8 mouse cellular contexts compared by ENCODE assay signal in genomic region chr16:45159389-45159716, GRCm38 (mm10). TPM values are rescaled to one million over a fixed set of nuclear protein-coding genes. Genes with fewer than 3 reads are reported as not detected.
A peak's percentile ranks its signal among the peaks of the same experiment; 100 is the strongest.
DNase-seq lines count a peak whose midpoint lies in the region; ATAC-seq and TF ChIP-seq lines count a peak whose summit lies in the region.

No protein-coding gene starts in this region.

- H3K36me3 ChIP-seq in heart, embryonic 11.5 days (ENCODE audit: control insufficient read depth, insufficient read depth, low read length), result no peaks in the 10 kb centered on the region
- no peaks in the 10 kb centered on the region for H3K36me3 ChIP-seq in E14TG2a.4 (ENCODE audit: insufficient read depth, low read length)
- peaks cover 16% of the 10 kb centered on the region for H3K36me3 ChIP-seq in forebrain, embryonic 13.5 days (ENCODE audit: poor library complexity, severe bottlenecking)
- H3K36me3 ChIP-seq in liver, embryonic 15.5 days (replicated peaks), result 0 out of 2 replicates have a peak, but pooled peaks cover 10% of the 10 kb centered on the region

- 5% methylated on average over 11 of the region's 11 CpGs for WGBS in heart, embryonic 11.5 days (ENCODE audit: insufficient replicate concordance)
- 8% methylated on average over 11 of the region's 11 CpGs for WGBS in forebrain, embryonic 13.5 days
- WGBS in liver, embryonic 15.5 days (ENCODE audit: insufficient replicate concordance), result 2% methylated on average over 11 of the region's 11 CpGs

- H3K4me2 ChIP-seq in heart, embryonic 11.5 days, result peak overlapping the region; percentile 90
- peak overlapping the region; percentile 78 for H3K4me2 ChIP-seq in forebrain, embryonic 13.5 days
- H3K4me2 ChIP-seq in liver, embryonic 15.5 days, result peak overlapping the region; percentile 92

- H3K4me1 ChIP-seq in heart, embryonic 11.5 days (ENCODE audit: control insufficient read depth, insufficient read depth, low read length), result peaks cover 8% of the 10 kb centered on the region
- H3K4me1 ChIP-seq in E14TG2a.4 (replicated peaks; ENCODE audit: low read depth, low read length), result peaks cover 13% of the 10 kb centered on the region
- peaks cover 35% of the 10 kb centered on the region for H3K4me1 ChIP-seq in forebrain, embryonic 13.5 days
- peaks cover 15% of the 10 kb centered on the region for H3K4me1 ChIP-seq in liver, embryonic 15.5 days (replicated peaks)

- no peak for ATAC-seq in heart, embryonic 11.5 days (replicated peaks; ENCODE audit: insufficient number of reproducible peaks, low FRiP score, low TSS enrichment)
- no peak for ATAC-seq in forebrain, embryonic 13.5 days
- ATAC-seq in liver, embryonic 15.5 days (ENCODE audit: insufficient read depth), result no peak

- no peaks in the 10 kb centered on the region for H3K9me3 ChIP-seq in heart, embryonic 11.5 days (replicated peaks; ENCODE audit: control insufficient read depth, low read length)
- H3K9me3 ChIP-seq in E14TG2a.4 (ENCODE audit: low read length), result no peaks in the 10 kb centered on the region
- no peaks in the 10 kb centered on the region for H3K9me3 ChIP-seq in forebrain, embryonic 13.5 days (replicated peaks)
- H3K9me3 ChIP-seq in liver, embryonic 15.5 days (replicated peaks), result no peaks in the 10 kb centered on the region

- H3K27ac ChIP-seq in heart, embryonic 11.5 days (ENCODE audit: low read depth, low read length), result peak overlapping the region; percentile 95; the same call in 1 of the 2 replicates
- peak overlapping the region; percentile 93 for H3K27ac ChIP-seq in forebrain, embryonic 13.5 days
- H3K27ac ChIP-seq in liver, embryonic 15.5 days (replicated peaks), result peak overlapping the region; percentile 91

- no peak for TF ChIP-seq CTCF in E14TG2a.4 (conservative IDR thresholded peaks at IDR 0.05; ENCODE audit: low read length)

- peak overlapping the region; percentile 92 for H3K4me3 ChIP-seq in heart, embryonic 11.5 days (ENCODE audit: low read depth, low read length)
- peak overlapping the region; percentile 94 for H3K4me3 ChIP-seq in E14TG2a.4 (replicated peaks; ENCODE audit: low read length)
- H3K4me3 ChIP-seq in forebrain, embryonic 13.5 days, result peak overlapping the region; percentile 77
- peak overlapping the region; percentile 84 for H3K4me3 ChIP-seq in liver, embryonic 15.5 days (replicated peaks)

- no peaks in the 10 kb centered on the region for H3K27me3 ChIP-seq in heart, embryonic 11.5 days (ENCODE audit: control insufficient read depth, insufficient read depth, low read length)
- no peaks in the 10 kb centered on the region for H3K27me3 ChIP-seq in E14TG2a.4 (ENCODE audit: insufficient read depth, low read length)
- no peaks in the 10 kb centered on the region for H3K27me3 ChIP-seq in forebrain, embryonic 13.5 days
- no peaks in the 10 kb centered on the region for H3K27me3 ChIP-seq in liver, embryonic 15.5 days

- no peak for DNase-seq in heart, adult 8-10 months (ENCODE audit: low spot score)
- no peak for DNase-seq in T-cell, adult 2 months (ENCODE audit: low spot score)
- DNase-seq in ovary, postnatal 10 days (ENCODE audit: low spot score), result no peak
- no peak for DNase-seq in thymus, postnatal 0 days (ENCODE audit: low spot score)

- H3K9ac ChIP-seq in heart, embryonic 11.5 days (ENCODE audit: low read depth, low read length), result peak overlapping the region; percentile 89
- H3K9ac ChIP-seq in forebrain, embryonic 13.5 days, result peak overlapping the region; percentile 91
- peak overlapping the region; percentile 85 for H3K9ac ChIP-seq in liver, embryonic 15.5 days

RNA-seq across cellular contexts. Expression of gene Atg3, which starts 0.8 kb away (rescaled TPM):
- 34.8 and 36.8 TPM in 2 replicates for polyA plus RNA-seq in heart, embryonic 11.5 days (2014; fragmentation: Nextera tagmentation; extraction: Ambion mirVana)
- 10 to 100 TPM; 21.6 to 24.2 (median 22.4) TPM for total RNA-seq in heart, adult 8-10 months (2022)
- polyA plus RNA-seq in forebrain, embryonic 13.5 days (2015; fragmentation: Nextera tagmentation; extraction: Ambion mirVana), result 42.9 and 43.2 TPM in 2 replicates
- 16.2 and 17.1 TPM in 2 replicates for polyA plus RNA-seq in liver, embryonic 15.5 days (2015; fragmentation: Nextera tagmentation; extraction: Ambion mirVana)
- polyA plus RNA-seq in thymus, postnatal 0 days (2015; fragmentation: Nextera tagmentation; extraction: Ambion mirVana), result 54.7 and 55.6 TPM in 2 replicates

RNA-seq across cellular contexts. Expression of gene Slc35a5, which starts 0.8 kb away (rescaled TPM):
- polyA plus RNA-seq in heart, embryonic 11.5 days (2014; fragmentation: Nextera tagmentation; extraction: Ambion mirVana), result 14.8 and 18.8 TPM in 2 replicates
- total RNA-seq in heart, adult 8-10 months (2022), result 10 to 100 TPM in 2 of 4 experiments, 1 to 10 TPM in 2; 8.8 to 12.6 (median 10.2) TPM
- polyA plus RNA-seq in forebrain, embryonic 13.5 days (2015; fragmentation: Nextera tagmentation; extraction: Ambion mirVana), result 23.6 and 25.3 TPM in 2 replicates
- polyA plus RNA-seq in liver, embryonic 15.5 days (2015; fragmentation: Nextera tagmentation; extraction: Ambion mirVana), result 6.1 and 6.6 TPM in 2 replicates
- polyA plus RNA-seq in thymus, postnatal 0 days (2015; fragmentation: Nextera tagmentation; extraction: Ambion mirVana), result 20.1 and 23.9 TPM in 2 replicates
